In the genomic region with DNA sequence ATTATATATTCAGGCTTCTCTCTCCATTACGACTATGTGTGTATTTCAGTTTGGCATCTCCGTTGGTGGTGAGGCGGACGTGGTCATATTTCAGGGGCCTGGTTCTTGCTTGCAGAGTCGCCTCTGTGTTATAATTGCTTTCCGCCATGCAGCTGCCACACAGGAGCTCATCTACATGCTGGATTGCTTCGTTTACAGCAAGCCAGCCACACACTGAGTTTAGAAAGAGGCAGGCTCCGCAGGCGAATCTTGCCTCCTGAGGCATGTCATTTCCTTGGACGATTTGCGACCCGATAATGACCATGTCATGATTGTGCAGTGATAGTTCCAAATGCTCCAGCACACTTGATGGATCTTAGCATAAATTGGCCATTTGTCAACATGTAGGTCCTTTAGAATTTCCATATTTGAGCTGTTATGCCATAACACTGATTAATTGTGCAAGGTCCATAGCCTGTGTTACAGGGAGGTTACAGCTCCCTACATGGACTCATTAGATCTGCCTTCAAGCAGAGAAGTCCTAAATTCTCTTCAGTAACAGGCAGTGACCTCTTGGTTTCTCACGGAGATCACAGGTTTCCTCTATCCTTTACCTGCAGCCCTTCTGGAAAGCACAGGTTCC, we compare ENCODE assay signal across 18 mouse cellular contexts.
DNase-seq lines count a peak whose midpoint lies in the region; ATAC-seq and TF ChIP-seq lines count a peak whose summit lies in the region.
"Had no signal": no experiment of that assay in that cellular context is flagged by ENCODE, and none has a peak within 500 bp of the region (broad histone marks: within the 10 kb centered on the region; RNA-seq: fewer than 3 reads in every experiment).

No protein-coding gene starts in this region.

- TF ChIP-seq CTCF in midbrain, postnatal 0 days (IDR thresholded peaks at IDR 0.05): no peak

- WGBS in limb, embryonic 11.5 days: 49% methylated on average over 13 of the region's 13 CpGs
- 62% methylated on average over 13 of the region's 13 CpGs for WGBS in limb, embryonic 10.5 days
- WGBS in midbrain, postnatal 0 days: 56% methylated on average over 13 of the region's 13 CpGs

- no peak for ATAC-seq in limb, embryonic 11.5 days (ENCODE audit: insufficient number of reproducible peaks, low FRiP score, low TSS enrichment, low read depth)
- no peak for ATAC-seq in midbrain, postnatal 0 days (ENCODE audit: low FRiP score)

- H3K4me2 ChIP-seq in limb, embryonic 11.5 days (ENCODE audit: low read depth, severe bottlenecking): no peak overlapping the region
- no peak overlapping the region for H3K4me2 ChIP-seq in midbrain, postnatal 0 days (ENCODE audit: low read depth, low read length, poor library complexity, severe bottlenecking)
- H3K4me2 ChIP-seq: heart, embryonic 11.5 days; limb, embryonic 15.5 days had no signal

- H3K36me3 ChIP-seq in limb, embryonic 11.5 days (ENCODE audit: control insufficient read depth, insufficient read depth, low read length): no peaks in the 10 kb centered on the region
- no peaks in the 10 kb centered on the region for H3K36me3 ChIP-seq in limb, embryonic 10.5 days
- no peaks in the 10 kb centered on the region for H3K36me3 ChIP-seq in midbrain, postnatal 0 days (ENCODE audit: insufficient read depth, low read length)
- H3K36me3 ChIP-seq: limb, embryonic 15.5 days had no signal

- H3K9ac ChIP-seq in limb, embryonic 11.5 days (ENCODE audit: low read length): no peak overlapping the region
- H3K9ac ChIP-seq in midbrain, postnatal 0 days (replicated peaks; ENCODE audit: low read length, poor library complexity, severe bottlenecking): no peak overlapping the region
- H3K9ac ChIP-seq: limb, embryonic 15.5 days had no signal

- H3K27me3 ChIP-seq in limb, embryonic 11.5 days (ENCODE audit: control insufficient read depth, insufficient read depth, low read length): no peaks in the 10 kb centered on the region
- peaks cover 44% of the 10 kb centered on the region for H3K27me3 ChIP-seq in limb, embryonic 10.5 days (ENCODE audit: low read depth, poor library complexity, severe bottlenecking)
- H3K27me3 ChIP-seq in midbrain, postnatal 0 days (ENCODE audit: insufficient read depth, low read length): no peaks in the 10 kb centered on the region

- H3K9me3 ChIP-seq in limb, embryonic 11.5 days (ENCODE audit: control insufficient read depth, low read length): no peaks in the 10 kb centered on the region
- H3K9me3 ChIP-seq in limb, embryonic 10.5 days (replicated peaks): no peaks in the 10 kb centered on the region
- no peaks in the 10 kb centered on the region for H3K9me3 ChIP-seq in midbrain, postnatal 0 days (ENCODE audit: low read length)
- H3K9me3 ChIP-seq: limb, embryonic 15.5 days had no signal

- peak; percentile 26 for DNase-seq in embryo, embryonic 10 days (ENCODE audit: low spot score)
- no peak for DNase-seq in embryo, embryonic 9.5 days (ENCODE audit: extremely low spot score)
- peak; percentile 28 for DNase-seq in limb, embryonic 11.5 days (ENCODE audit: low spot score)
- DNase-seq in limb, embryonic 10.5 days (ENCODE audit: low spot score): no peak
- DNase-seq in embryo, embryonic 11 days: peak; percentile 47
- peak; percentile 71 for DNase-seq in midbrain, postnatal 0 days (ENCODE audit: low spot score)
- no peak for DNase-seq in ovary, adult 18-20 months (ENCODE audit: low spot score)
- no peak for DNase-seq in left cerebral cortex, adult 9 months (ENCODE audit: low spot score in 2 of 2)
- DNase-seq: adrenal gland, postnatal 25 days; cerebellum, postnatal 36 days; heart, postnatal 36 days; kidney, adult 11 months; kidney, postnatal 25 days; lung, adult 18-20 months; lung, postnatal 36 days; thymus, adult 2 months had no signal

- no peak overlapping the region for H3K27ac ChIP-seq in limb, embryonic 11.5 days (replicated peaks; ENCODE audit: low read depth, low read length)
- no peak overlapping the region for H3K27ac ChIP-seq in limb, embryonic 10.5 days
- no peak overlapping the region for H3K27ac ChIP-seq in midbrain, postnatal 0 days (ENCODE audit: low read depth, low read length)
- H3K27ac ChIP-seq: limb, embryonic 15.5 days had no signal

- H3K4me3 ChIP-seq in limb, embryonic 11.5 days (ENCODE audit: low read depth, low read length): no peak overlapping the region
- H3K4me3 ChIP-seq in limb, embryonic 10.5 days: no peak overlapping the region
- H3K4me3 ChIP-seq in midbrain, postnatal 0 days (ENCODE audit: low read depth, low read length): no peak overlapping the region
- H3K4me3 ChIP-seq: limb, embryonic 15.5 days had no signal

- H3K4me1 ChIP-seq in limb, embryonic 11.5 days (ENCODE audit: control insufficient read depth, insufficient read depth, low read length): peaks cover 4% of the 10 kb centered on the region; the same call in 1 of the 2 replicates
- peaks cover 24% of the 10 kb centered on the region for H3K4me1 ChIP-seq in limb, embryonic 10.5 days
- H3K4me1 ChIP-seq in midbrain, postnatal 0 days (ENCODE audit: insufficient read depth, low read length): peaks cover 4% of the 10 kb centered on the region

Comparison
In these comparisons a context has a peak if more than half of its experiments do, and no peak if none do; other contexts are left out.
1. DNase-seq: peak in embryo, embryonic 10 days (single experiment), limb, embryonic 11.5 days (single experiment), embryo, embryonic 11 days (single experiment) and midbrain, postnatal 0 days (single experiment); none in embryo, embryonic 9.5 days (single experiment), limb, embryonic 10.5 days (single experiment), ovary, adult 18-20 months (single experiment) and left cerebral cortex, adult 9 months (0 of 2).